Mouse (Mus musculus) A20 (cell line): ENCODE measurements at regions not wholly inside any gene's neighbourhood (a gene's known extent, or its start where the extent isn't known, plus 50 kb on each side); places are given as distances from the start of the nearest gene placed in this dataset.
A peak's percentile ranks its signal among the peaks of the same experiment; 100 is the strongest.

Source experiments
- DNase-seq: peaks from one replicate; pipeline ENCODE4 v3.0.0-alpha.2; 2011; ENCODE audit warnings: low read depth, low spot score

DNA sequence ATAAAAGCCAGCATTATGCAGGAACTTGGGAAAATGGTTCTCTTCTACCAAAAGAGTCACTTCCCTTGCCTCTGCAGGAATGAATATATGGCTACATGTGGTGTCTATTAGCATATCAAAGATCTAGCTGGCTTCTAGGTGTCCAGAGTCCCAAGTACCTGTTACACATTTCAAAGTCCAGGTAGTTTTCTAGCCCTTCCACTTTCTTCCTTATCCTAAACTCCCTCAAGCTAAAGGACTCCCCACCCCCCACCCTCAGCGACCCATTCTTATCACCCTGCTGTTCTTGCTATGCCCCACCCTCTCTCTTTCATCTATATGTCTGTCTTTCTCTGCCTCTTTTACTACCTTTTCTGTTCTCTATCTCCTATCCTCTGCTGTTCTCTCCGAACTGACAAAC lies 288.3 kb upstream of the Cntn4 start:
- no peak for DNase-seq

- DNase-seq: no peak
These were observed 279.1 kb upstream of the Cntn4 start for GRCm38 (mm10) chr6:105398315-105398714.

DNA sequence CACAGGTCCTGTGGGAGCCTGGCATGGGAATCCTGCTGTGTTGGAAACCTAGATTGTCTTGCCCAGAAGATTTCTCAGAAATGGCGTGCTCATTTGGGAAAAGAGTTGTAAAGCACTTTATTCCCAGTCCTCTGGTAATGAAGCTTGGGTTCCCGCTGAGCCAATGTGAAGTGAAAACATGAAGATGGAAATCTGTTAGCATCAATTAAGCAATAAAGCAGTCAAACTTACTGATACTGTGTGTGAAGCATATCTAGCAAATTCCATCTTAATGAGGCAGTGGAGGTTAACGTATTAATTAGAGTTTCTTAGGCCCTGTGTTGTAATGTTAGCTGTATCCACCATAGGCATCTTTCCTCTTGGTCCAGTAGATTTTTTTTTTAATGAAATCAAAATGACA lies 259.9 kb upstream of the Cntn4 start:
- no peak for DNase-seq

- DNase-seq: no peak
These were observed 230.3 kb upstream of the Cntn4 start for GRCm38 (mm10) chr6:105447208-105447607.

GRCm38 (mm10) chr6:105483388-105483787 lies 194.1 kb upstream of the Cntn4 start:
- no peak for DNase-seq

DNA sequence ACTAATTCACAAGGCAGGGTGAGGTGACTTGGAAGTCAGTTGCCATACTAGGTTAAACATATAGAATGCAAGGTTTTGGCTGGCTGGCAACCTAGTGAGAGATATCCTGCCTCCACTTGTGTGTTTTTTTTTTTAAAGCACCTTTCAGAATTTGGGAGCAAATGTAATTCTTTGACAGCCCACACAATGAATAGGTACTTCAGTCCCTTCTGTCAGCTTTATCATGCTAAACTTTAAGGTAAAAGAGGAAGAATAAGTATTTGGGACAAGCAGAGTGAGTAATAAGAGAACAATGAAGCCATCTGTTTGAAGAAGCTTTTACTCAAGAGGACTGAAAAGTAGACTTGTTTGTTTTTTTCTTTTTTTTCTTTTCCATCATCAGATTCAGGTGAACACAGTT lies 184.2 kb upstream of the Cntn4 start:
- peak; percentile 19 for DNase-seq
